Mouse (Mus musculus) G1E (cell line): Measurements from ENCODE around the gene Speer4a. TPM values are rescaled to one million over a fixed set of nuclear protein-coding genes. Genes with fewer than 3 reads are reported as not detected.

Source experiments
- polyA plus RNA-seq: library from polyadenylated mRNA; stranded (reverse); fragments of >175 nt; gene quantifications from 2 replicates; pipeline ENCODE4 v1.2.3, GENCODE M21; 2012
- total RNA-seq, 2 experiments: library from RNA; stranded (forward) in 1 of 2; stranded (reverse) in 1 of 2; fragments of 200-1000 nt in 1 of 2; fragments of >200 nt in 1 of 2; fragmentation: Nextera tagmentation in 1 of 2; gene quantifications; 2 replicates each; pipeline ENCODE4 v1.2.3; 2014 to 2017

Gene Speer4a
- total and polyA plus RNA-seq, 3 experiments = 0.27 TPM; not detected in 2

Other genes starting within 250 kb of the Speer4a start
- gene Gm21663, start 97.2 kb downstream of the Speer4a start, total RNA-seq (2014; fragmentation: Nextera tagmentation) = not detected in 2 replicates
- not detected in 2 replicates for gene Gm21663, start 97.2 kb downstream of the Speer4a start, total RNA-seq (2017)
- not detected in 2 replicates for gene Gm21663, start 97.2 kb downstream of the Speer4a start, polyA plus RNA-seq
- gene Gm21671, start 85.1 kb downstream of the Speer4a start, total RNA-seq (2014; fragmentation: Nextera tagmentation) = not detected in 2 replicates
- 0.16 TPM in 1 of 2 replicates, not detected in the other for gene Gm21671, start 85.1 kb downstream of the Speer4a start, total RNA-seq (2017)
- not detected in 2 replicates for gene Gm21671, start 85.1 kb downstream of the Speer4a start, polyA plus RNA-seq
- 1.2 TPM in 1 of 2 replicates, not detected in the other for gene Gm21680, start 66.9 kb downstream of the Speer4a start, total RNA-seq (2014; fragmentation: Nextera tagmentation)
- 0.06 TPM in 1 of 2 replicates, not detected in the other for gene Gm21680, start 66.9 kb downstream of the Speer4a start, total RNA-seq (2017)
- gene Gm21680, start 66.9 kb downstream of the Speer4a start, polyA plus RNA-seq = not detected in 2 replicates
- gene Gm21698, start 50.9 kb downstream of the Speer4a start, total RNA-seq (2014; fragmentation: Nextera tagmentation) = not detected in 2 replicates
- 0.22 TPM in 1 of 2 replicates, not detected in the other for gene Gm21698, start 50.9 kb downstream of the Speer4a start, total RNA-seq (2017)
- not detected in 2 replicates for gene Gm21698, start 50.9 kb downstream of the Speer4a start, polyA plus RNA-seq
- not detected in 2 replicates for gene Gm1979, start 34.8 kb downstream of the Speer4a start, total RNA-seq (2014; fragmentation: Nextera tagmentation)
- gene Gm1979, start 34.8 kb downstream of the Speer4a start, total RNA-seq (2017) = 0.05 TPM in 1 of 2 replicates, not detected in the other
- not detected in 2 replicates for gene Gm1979, start 34.8 kb downstream of the Speer4a start, polyA plus RNA-seq
- not detected in 2 replicates for gene Gm5862, start 16.6 kb downstream of the Speer4a start, total RNA-seq (2014; fragmentation: Nextera tagmentation)
- not detected in 2 replicates for gene Gm5862, start 16.6 kb downstream of the Speer4a start, total RNA-seq (2017)
- not detected in 2 replicates for gene Gm5862, start 16.6 kb downstream of the Speer4a start, polyA plus RNA-seq
- gene Gm7347, start 19.0 kb upstream of the Speer4a start, total RNA-seq (2014; fragmentation: Nextera tagmentation) = not detected in 2 replicates
- gene Gm7347, start 19.0 kb upstream of the Speer4a start, total RNA-seq (2017) = 0.22 TPM in 1 of 2 replicates, not detected in the other
- not detected in 2 replicates for gene Gm7347, start 19.0 kb upstream of the Speer4a start, polyA plus RNA-seq
- gene Gm10471, start 49.7 kb upstream of the Speer4a start, total RNA-seq (2014; fragmentation: Nextera tagmentation) = not detected in 2 replicates
- gene Gm10471, start 49.7 kb upstream of the Speer4a start, total RNA-seq (2017) = 0.12 and 0.16 TPM in 2 replicates
- gene Gm10471, start 49.7 kb upstream of the Speer4a start, polyA plus RNA-seq = not detected in 2 replicates
- gene 5031410I06Rik, start 65.8 kb upstream of the Speer4a start, total RNA-seq (2014; fragmentation: Nextera tagmentation) = not detected in 2 replicates
- 0.33 and 0.46 TPM in 2 replicates for gene 5031410I06Rik, start 65.8 kb upstream of the Speer4a start, total RNA-seq (2017)
- gene 5031410I06Rik, start 65.8 kb upstream of the Speer4a start, polyA plus RNA-seq = not detected in 2 replicates
- gene Gm10220, start 81.9 kb upstream of the Speer4a start, total RNA-seq (2014; fragmentation: Nextera tagmentation) = not detected in 2 replicates
- gene Gm10220, start 81.9 kb upstream of the Speer4a start, total RNA-seq (2017) = 0.12 and 0.33 TPM in 2 replicates
- gene Gm10220, start 81.9 kb upstream of the Speer4a start, polyA plus RNA-seq = not detected in 2 replicates
- gene Gm7361, start 218.1 kb upstream of the Speer4a start, total RNA-seq (2014; fragmentation: Nextera tagmentation) = not detected in 2 replicates
- 0.11 TPM in 1 of 2 replicates, not detected in the other for gene Gm7361, start 218.1 kb upstream of the Speer4a start, total RNA-seq (2017)
- not detected in 2 replicates for gene Gm7361, start 218.1 kb upstream of the Speer4a start, polyA plus RNA-seq